Mouse (Mus musculus) cerebellum, adult 2 months (tissue): ENCODE measurements around the gene Kantr. TPM values are rescaled to one million over a fixed set of nuclear protein-coding genes. Genes with fewer than 3 reads are reported as not detected.
"Not testable (repeated sequence)": the region's sequence is repeated elsewhere in the genome, so short reads cannot be mapped to it uniquely, and the experiment has no call there.

Experiments
- DNase-seq, 2 experiments: peaks; one replicate each; pipeline ENCODE4 v3.0.0; 2021
- H3K27ac ChIP-seq: fragments of 200-500 bp; 2 replicates; pipeline ENCODE4 v1.5.1; 2012; ENCODE audit warnings: low read length, control low read depth, inconsistent platforms; ENCODE audit not compliant: insufficient read depth
- H3K27me3 ChIP-seq: fragments of 200-500 bp; 2 replicates; pipeline ENCODE4 v1.6.1; 2012; ENCODE audit warnings: inconsistent platforms, mild to moderate bottlenecking, low read length, moderate library complexity; ENCODE audit not compliant: control insufficient read depth, insufficient read depth
- H3K4me1 ChIP-seq: fragments of 200-500 bp; 2 replicates; pipeline ENCODE4 v1.6.1; 2011; ENCODE audit warnings: low read length; ENCODE audit not compliant: control insufficient read depth, insufficient read depth
- H3K4me3 ChIP-seq: fragments of 200-500 bp; replicated peaks from 2 replicates; pipeline ENCODE3; 2011; ENCODE audit warnings: mild to moderate bottlenecking, low read depth, low read length, control low read depth; ENCODE audit not compliant: insufficient read depth
- CTCF ChIP-seq: fragments of 200-500 bp; IDR thresholded peaks from 2 replicates; pipeline ENCODE4 v1.5.1; 2011; ENCODE audit warnings: low read depth, mild to moderate bottlenecking, control low read depth, low read length, moderate library complexity, borderline replicate concordance; ENCODE audit not compliant: insufficient read depth
- POLR2A ChIP-seq: fragments of 200-500 bp; IDR thresholded peaks from 2 replicates; pipeline ENCODE4 v1.6.1; 2011; ENCODE audit warnings: low read length, control low read depth, borderline replicate concordance; ENCODE audit not compliant: insufficient read depth
- WGBS: fragments of 180-500 bp; shearing (Covaris S2); methylation state at CpG from one replicate; pipeline ENCODE4 v1.1.7; 2018; 5-methylcytosine and 5-hydroxymethylcytosine counted together
- polyA plus RNA-seq: library from polyadenylated mRNA; depleted of rRNA; stranded (reverse); fragments of >200 nt; gene quantifications from 2 replicates; pipeline ENCODE4 v1.2.3, GENCODE M21; 2012; rRNA removed

The Kantr gene
- polyA plus RNA-seq, 1 experiment = 25.5 TPM

- H3K4me1 ChIP-seq = no peaks in the 10 kb centered on the region
- 26% methylated on average over 2 of the region's 2 CpGs for WGBS
- no peaks in the 10 kb centered on the region for H3K27me3 ChIP-seq
- no peak for DNase-seq
- H3K4me3 ChIP-seq = no peak overlapping the region
- H3K27ac ChIP-seq = no peak overlapping the region
- TF ChIP-seq CTCF = no peak
Measured at GRCm38 (mm10) chrX:152322776-152323175, 4.5 kb downstream of the Kantr start.

- no peaks in the 10 kb centered on the region for H3K4me1 ChIP-seq
- TF ChIP-seq POLR2A (no peak), CTCF (no peak)
- no peaks in the 10 kb centered on the region for H3K27me3 ChIP-seq
- no peak overlapping the region for H3K4me3 ChIP-seq
- 88% methylated on average over 4 of the region's 4 CpGs for WGBS
- DNase-seq = no peak
- no peak overlapping the region for H3K27ac ChIP-seq
Measured at GRCm38 (mm10) chrX:152320535-152320934, 6.8 kb downstream of the Kantr start.

- no peak for TF ChIP-seq POLR2A
- TF ChIP-seq CTCF = peak; percentile 42; the same call in 1 of the 2 replicates
- DNase-seq = peak; percentile 11 to 32
- no peak overlapping the region for H3K4me3 ChIP-seq
- H3K4me1 ChIP-seq = no peaks in the 10 kb centered on the region
- 49% methylated on average over 2 of the region's 2 CpGs for WGBS
- H3K27ac ChIP-seq = no peak overlapping the region
- H3K27me3 ChIP-seq = no peaks in the 10 kb centered on the region
Measured at GRCm38 (mm10) chrX:152307942-152308341, 19.4 kb downstream of the Kantr start.

GRCm38 (mm10) chrX:152307371-152307770 is 19.9 kb downstream of the Kantr start:
- DNase-seq = no peak
- no peak for TF ChIP-seq POLR2A
- TF ChIP-seq CTCF = no peak

GRCm38 (mm10) chrX:152306224-152306623 is 21.1 kb downstream of the Kantr start:
- Histone ChIP-seq H3K27me3 (no peaks in the 10 kb centered on the region), H3K27ac (no peak overlapping the region), H3K4me3 (no peak overlapping the region), H3K4me1 (no peaks in the 10 kb centered on the region)
- TF ChIP-seq CTCF (no peak), POLR2A (no peak)
- 73% methylated on average over 2 of the region's 2 CpGs for WGBS
- no peak for DNase-seq

More at GRCm38 (mm10) chrX:152307371-152307770, 19.9 kb downstream of the Kantr start:
- Histone ChIP-seq H3K4me3 (no peak overlapping the region), H3K27ac (no peak overlapping the region), H3K27me3 (no peaks in the 10 kb centered on the region), H3K4me1 (no peaks in the 10 kb centered on the region)

- H3K4me3 ChIP-seq, H3K27ac ChIP-seq, H3K4me1 ChIP-seq, H3K27me3 ChIP-seq, DNase-seq: not testable (repeated sequence)
- 72% methylated on average over 1 of the region's 1 CpGs for WGBS
Measured at GRCm38 (mm10) chrX:152287026-152287425, 40.3 kb downstream of the Kantr start.

GRCm38 (mm10) chrX:152284746-152285145 is 42.5 kb downstream of the Kantr start:
- TF ChIP-seq CTCF (no peak), POLR2A (no peak)
- 63% methylated on average over 3 of the region's 3 CpGs for WGBS
- Histone ChIP-seq H3K27ac (no peak overlapping the region), H3K27me3 (no peaks in the 10 kb centered on the region), H3K4me1 (no peaks in the 10 kb centered on the region), H3K4me3 (no peak overlapping the region)
- DNase-seq = no peak

GRCm38 (mm10) chrX:152279384-152279783 is 47.9 kb downstream of the Kantr start:
- TF ChIP-seq CTCF (no peak), POLR2A (no peak)
- H3K4me3 ChIP-seq = no peak overlapping the region
- H3K4me1 ChIP-seq = no peaks in the 10 kb centered on the region
- 92% methylated on average over 6 of the region's 6 CpGs for WGBS
- no peak for DNase-seq
- no peak overlapping the region for H3K27ac ChIP-seq
- H3K27me3 ChIP-seq = no peaks in the 10 kb centered on the region

- Histone ChIP-seq H3K4me1 (no peaks in the 10 kb centered on the region), H3K27ac (no peak overlapping the region), H3K4me3 (no peak overlapping the region), H3K27me3 (no peaks in the 10 kb centered on the region)
- 53% methylated on average over 11 of the region's 11 CpGs for WGBS
- TF ChIP-seq POLR2A (no peak), CTCF (no peak)
- DNase-seq = peak in 1 of 2 experiments; percentile 3
Measured at GRCm38 (mm10) chrX:152271189-152271588, 56.1 kb downstream of the Kantr start.

Other genes with a start within 250 kb of the Kantr start
- 79.8 and 84.7 TPM in 2 replicates for gene Iqsec2, start 183.2 kb downstream of the Kantr start, polyA plus RNA-seq
- gene Kdm5c, start 94.5 kb downstream of the Kantr start, polyA plus RNA-seq = 32.0 and 45.3 TPM in 2 replicates
- 191 and 195 TPM in 2 replicates for gene Tspyl2, start 14.9 kb upstream of the Kantr start, polyA plus RNA-seq
- 18.3 and 21.0 TPM in 2 replicates for gene Gpr173, start 41.2 kb upstream of the Kantr start, polyA plus RNA-seq
- gene Cldn34a, start 235.8 kb upstream of the Kantr start, polyA plus RNA-seq = not detected in 2 replicates